Mouse (Mus musculus) liver, embryonic 14.5 days (tissue): ENCODE measurements at regions not wholly inside any gene's neighbourhood (a gene's known extent, or its start where the extent isn't known, plus 50 kb on each side); places are given as distances from the start of the nearest gene placed in this dataset.

Source experiments
- CTCF ChIP-seq: IDR thresholded peaks from 2 replicates; pipeline ENCODE4 v1.5.1; 2016; ENCODE audit warnings: antibody characterized with exemption, low read depth, control low read depth
- EP300 ChIP-seq: IDR thresholded peaks from 2 replicates; pipeline ENCODE4 v1.6.1; 2016; ENCODE audit warnings: antibody characterized with exemption, low read depth

- TF ChIP-seq CTCF, result no peak
- TF ChIP-seq EP300, result no peak
These were observed 487.8 kb downstream of the Ets1 start for GRCm38 (mm10) chr9:33123841-33124240.
